Mouse (Mus musculus) G1E (cell line): ENCODE data around the gene Ccl27a. TPM values are rescaled to one million over a fixed set of nuclear protein-coding genes. Genes with fewer than 3 reads are reported as not detected.

Experiments used
- ATAC-seq: 2 replicates; pipeline ENCODE4 v1.8.0; 2016; ENCODE audit warnings: mild to moderate bottlenecking; ENCODE audit not compliant: insufficient number of reproducible peaks, poor library complexity, low FRiP score, severe bottlenecking; ENCODE audit errors: extremely low read depth
- DNase-seq: peaks from one replicate; pipeline ENCODE4 v3.0.0; 2012; ENCODE audit warnings: low spot score
- H3K27me3 ChIP-seq: 2 replicates; pipeline ENCODE4 v1.6.1; 2012; ENCODE audit warnings: mild to moderate bottlenecking, low read length, inconsistent platforms; ENCODE audit not compliant: insufficient read depth
- H3K36me3 ChIP-seq: replicated peaks from 2 replicates; pipeline ENCODE3; 2012; ENCODE audit warnings: mild to moderate bottlenecking, inconsistent platforms
- H3K4me1 ChIP-seq: 2 replicates; pipeline ENCODE4 v1.6.1; 2012; ENCODE audit warnings: low read depth, low read length, inconsistent platforms, mixed read lengths; ENCODE audit not compliant: insufficient read depth
- H3K4me3 ChIP-seq: 2 replicates; pipeline ENCODE4 v1.5.1; 2012; ENCODE audit warnings: low read depth, mild to moderate bottlenecking, inconsistent platforms, low read length, moderate library complexity, mixed read lengths
- H3K9me3 ChIP-seq: replicated peaks from 2 replicates; pipeline ENCODE4 v1.6.1; 2012; ENCODE audit warnings: inconsistent platforms
- CTCF ChIP-seq: IDR thresholded peaks from 2 replicates; pipeline ENCODE4 v1.5.1; 2012; ENCODE audit warnings: low read depth, low read length, inconsistent platforms, mixed read lengths
- GATA1 ChIP-seq: IDR thresholded peaks from 2 replicates; pipeline ENCODE4 v1.6.1; 2012; ENCODE audit warnings: borderline replicate concordance, low read length, inconsistent platforms, mixed read lengths
- GATA2 ChIP-seq: IDR thresholded peaks from 2 replicates; pipeline ENCODE4 v1.6.1; 2012; ENCODE audit warnings: low read depth, low read length, inconsistent platforms, borderline replicate concordance
- POLR2AphosphoS5 ChIP-seq: IDR thresholded peaks from 2 replicates; pipeline ENCODE4 v1.6.1; 2012; ENCODE audit warnings: low read depth, low read length, inconsistent platforms; ENCODE audit not compliant: insufficient replicate concordance
- TAL1 ChIP-seq: conservative IDR thresholded peaks from 2 replicates; pipeline ENCODE4 v1.6.1; 2012; ENCODE audit warnings: low read depth, low read length, inconsistent platforms, mixed read lengths
- polyA plus RNA-seq: library from polyadenylated mRNA; stranded (reverse); fragments of >175 nt; gene quantifications from 2 replicates; pipeline ENCODE4 v1.2.3, GENCODE M21; 2012
- total RNA-seq, 2 experiments: library from RNA; stranded (forward) in 1 of 2; stranded (reverse) in 1 of 2; fragments of 200-1000 nt in 1 of 2; fragments of >200 nt in 1 of 2; fragmentation: Nextera tagmentation in 1 of 2; gene quantifications; 2 replicates each; pipeline ENCODE4 v1.2.3; 2014 to 2017

Gene Ccl27a
- total and polyA plus RNA-seq, 3 experiments = 2.3 TPM; not detected in 2

- Histone ChIP-seq H3K27me3 (no peaks in the 10 kb centered on the region), H3K4me3 (no peak overlapping the region), H3K9me3 (no peaks in the 10 kb centered on the region), H3K36me3 (peaks cover 30% of the 10 kb centered on the region), H3K4me1 (peaks cover 35% of the 10 kb centered on the region)
- DNase-seq (no peak), ATAC-seq (no peak)
- TF ChIP-seq TAL1 (no peak), POLR2AphosphoS5 (no peak), CTCF (no peak), GATA1 (no peak), GATA2 (no peak)
These were observed 11.9 kb downstream of the Ccl27a start for GRCm38 (mm10) chr4:41762099-41762687.

GRCm38 (mm10) chr4:41761680-41762079, 12.4 kb downstream of the Ccl27a start:
- Histone ChIP-seq H3K9me3 (no peaks in the 10 kb centered on the region), H3K36me3 (peaks cover 35% of the 10 kb centered on the region), H3K27me3 (no peaks in the 10 kb centered on the region), H3K4me1 (peaks cover 40% of the 10 kb centered on the region), H3K4me3 (no peak overlapping the region)
- ATAC-seq (no peak), DNase-seq (no peak)
- TF ChIP-seq CTCF (no peak), GATA2 (no peak), TAL1 (no peak), GATA1 (no peak), POLR2AphosphoS5 (no peak)

GRCm38 (mm10) chr4:41760911-41761310, 13.1 kb downstream of the Ccl27a start:
- TF ChIP-seq GATA2 (no peak), GATA1 (no peak), CTCF (no peak), POLR2AphosphoS5 (no peak), TAL1 (no peak)
- Histone ChIP-seq H3K27me3 (no peaks in the 10 kb centered on the region), H3K4me3 (peak overlapping the region; percentile 62; the same call in 1 of the 2 replicates), H3K36me3 (peaks cover 41% of the 10 kb centered on the region), H3K4me1 (peaks cover 47% of the 10 kb centered on the region), H3K9me3 (no peaks in the 10 kb centered on the region)
- ATAC-seq (no peak), DNase-seq (peak; percentile 10)

- peak; percentile 91 for DNase-seq
- Histone ChIP-seq H3K36me3 (peaks cover 41% of the 10 kb centered on the region), H3K4me1 (peaks cover 51% of the 10 kb centered on the region), H3K27me3 (no peaks in the 10 kb centered on the region), H3K9me3 (no peaks in the 10 kb centered on the region), H3K4me3 (peak overlapping the region; percentile 62; the same call in 1 of the 2 replicates)
- ATAC-seq = peak; percentile 89
- TF ChIP-seq CTCF = no peak
- TF ChIP-seq POLR2AphosphoS5 = no peak
- TF ChIP-seq GATA1 = no peak
- TF ChIP-seq GATA2 = no peak
- TF ChIP-seq TAL1 = no peak
These were observed 13.7 kb downstream of the Ccl27a start for GRCm38 (mm10) chr4:41760288-41760721.

- peaks cover 41% of the 10 kb centered on the region for H3K36me3 ChIP-seq
- H3K9me3 ChIP-seq = no peaks in the 10 kb centered on the region
- peaks cover 56% of the 10 kb centered on the region for H3K4me1 ChIP-seq
- H3K4me3 ChIP-seq = peak overlapping the region; percentile 62; the same call in 1 of the 2 replicates
- H3K27me3 ChIP-seq = no peaks in the 10 kb centered on the region
- no peak for DNase-seq
- no peak for ATAC-seq
- TF ChIP-seq TAL1 (no peak), GATA2 (no peak), CTCF (no peak), POLR2AphosphoS5 (no peak), GATA1 (no peak)
These were observed 14.3 kb downstream of the Ccl27a start for GRCm38 (mm10) chr4:41759656-41760287.

- Histone ChIP-seq H3K9me3 (no peaks in the 10 kb centered on the region), H3K27me3 (no peaks in the 10 kb centered on the region), H3K4me1 (peaks cover 59% of the 10 kb centered on the region), H3K36me3 (peaks cover 41% of the 10 kb centered on the region), H3K4me3 (no peak overlapping the region)
- ATAC-seq (no peak), DNase-seq (no peak)
- no peak for TF ChIP-seq POLR2AphosphoS5
- TF ChIP-seq GATA1 = no peak
- TF ChIP-seq CTCF = no peak
- no peak for TF ChIP-seq TAL1
- TF ChIP-seq GATA2 = no peak
These were observed 14.8 kb downstream of the Ccl27a start for GRCm38 (mm10) chr4:41759206-41759605.
